Mouse (Mus musculus) ES-E14 (cell line): ENCODE measurements at regions not wholly inside any gene's neighbourhood (a gene's known extent, or its start where the extent isn't known, plus 50 kb on each side); places are given as distances from the start of the nearest gene placed in this dataset.

ENCODE experiments used
- DNase-seq: peaks from one replicate; pipeline ENCODE4 v3.0.0-alpha.2; 2013; ENCODE audit warnings: low read depth, low spot score
- H3K27ac ChIP-seq: 2 replicates; pipeline ENCODE4 v1.5.1; 2012; ENCODE audit warnings: low read depth, mild to moderate bottlenecking, low read length, moderate library complexity, mixed read lengths; ENCODE audit not compliant: poor library complexity, insufficient read depth, severe bottlenecking
- H3K36me3 ChIP-seq: 2 replicates; pipeline ENCODE4 v1.6.1; 2012; ENCODE audit warnings: mild to moderate bottlenecking, low read length, moderate library complexity, mixed read lengths; ENCODE audit not compliant: control insufficient read depth, poor library complexity, insufficient read depth, severe bottlenecking
- H3K4me1 ChIP-seq, 2 experiments: fragments of 150-350 bp in 1 of 2; sonication (generic) in 1 of 2; 2 replicates each; pipeline ENCODE4 v1.6.1; 2012; ENCODE audit warnings: low read length in 2 of 2, mild to moderate bottlenecking in 1 of 2, mixed read lengths in 1 of 2; ENCODE audit not compliant: control insufficient read depth in 2 of 2, insufficient read depth in 2 of 2, poor library complexity in 1 of 2
- H3K4me3 ChIP-seq, 2 experiments: fragments of 150-350 bp in 1 of 2; sonication (generic) in 1 of 2; 2 replicates each; pipeline ENCODE4 v1.5.1; 2012; ENCODE audit warnings: low read length in 2 of 2, low read depth in 1 of 2, mild to moderate bottlenecking in 1 of 2, mixed read lengths in 1 of 2; ENCODE audit not compliant: insufficient read depth in 1 of 2, poor library complexity in 1 of 2, severe bottlenecking in 1 of 2
- H3K9ac ChIP-seq: 2 replicates; pipeline ENCODE4 v1.6.1; 2012; ENCODE audit warnings: low read depth, mild to moderate bottlenecking, low read length, mixed read lengths; ENCODE audit not compliant: poor library complexity, insufficient read depth, severe bottlenecking
- H3K9me3 ChIP-seq: fragments of 150-350 bp; sonication (generic); 2 replicates; pipeline ENCODE4 v1.6.1; 2012; ENCODE audit warnings: low read depth, mild to moderate bottlenecking, low read length; ENCODE audit not compliant: control insufficient read depth, insufficient read depth
- CHD2 ChIP-seq: IDR thresholded peaks from 2 replicates; pipeline ENCODE4 v1.6.1; 2014; ENCODE audit warnings: mild to moderate bottlenecking, low read depth, low read length, inconsistent platforms
- HCFC1 ChIP-seq: IDR thresholded peaks from 2 replicates; pipeline ENCODE4 v1.6.1; 2012; ENCODE audit warnings: low read length, inconsistent platforms, borderline replicate concordance; ENCODE audit not compliant: insufficient read depth
- MAFK ChIP-seq: IDR thresholded peaks from 2 replicates; pipeline ENCODE4 v1.6.1; 2014; ENCODE audit warnings: mild to moderate bottlenecking, low read depth, low read length, inconsistent platforms; ENCODE audit not compliant: insufficient read depth
- ZC3H11A ChIP-seq: IDR thresholded peaks from 2 replicates; pipeline ENCODE4 v1.6.1; 2012; ENCODE audit warnings: low read depth, mild to moderate bottlenecking, inconsistent platforms, low read length, borderline replicate concordance
- ZNF384 ChIP-seq: IDR thresholded peaks from 2 replicates; pipeline ENCODE4 v1.6.1; 2012; ENCODE audit warnings: low read depth, low read length, inconsistent platforms
- in situ Hi-C, 2 experiments: fragments of 600-800 bp; cut with MboI; formaldehyde crosslinking; loops; one replicate each; pipeline ENCODE4 v1.15.1; 2025; ENCODE audit warnings: low sequenced_read_pairs in 2 of 2, inconsistent platforms in 1 of 2; ENCODE audit not compliant: unreplicated experiment in 2 of 2

DNA sequence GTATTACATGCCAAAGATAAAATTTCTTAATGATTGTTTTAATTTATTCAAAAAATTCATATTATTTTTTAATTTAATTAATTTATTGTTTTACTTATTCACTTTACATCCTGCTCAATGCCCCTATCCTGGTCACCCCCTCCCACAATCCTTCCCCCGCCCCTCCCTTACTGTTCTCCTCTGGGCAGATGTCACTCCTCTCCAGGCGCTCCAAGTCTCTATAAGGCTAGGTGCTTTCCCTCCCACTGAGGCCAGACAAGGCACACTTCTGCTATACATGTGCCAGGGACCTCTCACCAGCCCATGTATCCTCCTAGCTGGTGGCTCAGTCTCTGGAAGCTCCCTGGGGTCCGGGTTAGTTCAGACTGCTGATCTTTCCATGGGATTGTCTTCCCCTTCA, 458.0 kb upstream of the Robo1 start:
- in situ Hi-C loops: no loop called here
- Histone ChIP-seq H3K4me3 (no peak overlapping the region), H3K36me3 (no peaks in the 10 kb centered on the region), H3K9ac (no peak overlapping the region), H3K27ac (no peak overlapping the region), H3K9me3 (no peaks in the 10 kb centered on the region), H3K4me1 (no peaks in the 10 kb centered on the region)
- no peak for TF ChIP-seq HCFC1
- no peak for TF ChIP-seq CHD2
- no peak for TF ChIP-seq ZNF384
- TF ChIP-seq MAFK: no peak
- no peak for TF ChIP-seq ZC3H11A
- DNase-seq: no peak

DNA sequence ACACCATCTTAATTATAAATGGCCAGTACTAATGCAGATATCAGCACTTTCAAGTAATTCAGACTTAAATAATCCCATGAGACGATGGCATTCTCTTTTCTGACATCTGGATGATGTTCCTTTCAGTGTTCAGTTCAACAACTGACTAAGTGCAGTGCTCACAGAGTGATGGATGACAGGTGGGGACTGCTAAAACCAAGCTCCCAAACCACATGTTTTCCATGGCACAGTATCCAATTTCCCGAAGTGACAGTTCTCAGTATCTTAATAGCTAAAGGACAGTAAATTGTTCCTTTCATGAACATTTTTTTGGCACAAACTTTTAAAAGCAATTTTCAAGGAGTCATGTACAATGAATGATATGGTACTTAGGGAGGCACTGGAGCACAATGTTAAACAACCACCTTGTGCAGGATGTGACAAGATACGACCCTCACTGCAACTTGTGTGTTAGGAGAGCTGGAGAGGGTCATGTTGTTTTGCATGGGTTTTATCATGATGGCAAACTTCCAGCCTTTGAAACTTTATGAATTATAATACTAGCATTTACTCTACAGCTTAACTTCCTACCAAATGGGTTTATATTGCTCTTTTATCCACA, 456.4 kb upstream of the Robo1 start:
- no peak overlapping the region for H3K4me3 ChIP-seq
- H3K9me3 ChIP-seq: no peaks in the 10 kb centered on the region
- DNase-seq: no peak
- in situ Hi-C loops: no loop called here
- H3K27ac ChIP-seq: no peak overlapping the region
- no peaks in the 10 kb centered on the region for H3K36me3 ChIP-seq
- H3K4me1 ChIP-seq: no peaks in the 10 kb centered on the region
- TF ChIP-seq ZNF384: no peak
- TF ChIP-seq MAFK: no peak
- TF ChIP-seq CHD2: no peak
- TF ChIP-seq ZC3H11A: no peak
- TF ChIP-seq HCFC1: no peak
- no peak overlapping the region for H3K9ac ChIP-seq

- H3K27ac ChIP-seq: no peak overlapping the region
- H3K4me1 ChIP-seq: no peaks in the 10 kb centered on the region; a peak in 1 of 4 replicates
- TF ChIP-seq ZC3H11A (no peak), ZNF384 (no peak), HCFC1 (no peak), MAFK (no peak), CHD2 (no peak)
- H3K4me3 ChIP-seq: no peak overlapping the region
- in situ Hi-C loops: no loop called here
- no peak overlapping the region for H3K9ac ChIP-seq
- no peaks in the 10 kb centered on the region for H3K36me3 ChIP-seq
- no peaks in the 10 kb centered on the region for H3K9me3 ChIP-seq
- DNase-seq: peak; percentile 3
Measured at GRCm38 (mm10) chr16:71857877-71858276, 450.2 kb upstream of the Robo1 start.

GRCm38 (mm10) chr16:71860205-71860604, 447.9 kb upstream of the Robo1 start:
- DNase-seq: no peak

More at GRCm38 (mm10) chr16:71860205-71860604, 447.9 kb upstream of the Robo1 start:
- Histone ChIP-seq H3K9ac (no peak overlapping the region), H3K36me3 (no peaks in the 10 kb centered on the region), H3K4me3 (no peak overlapping the region), H3K4me1 (no peaks in the 10 kb centered on the region; a peak in 1 of 4 replicates), H3K9me3 (no peaks in the 10 kb centered on the region), H3K27ac (no peak overlapping the region)
- in situ Hi-C loops: no loop called here
- no peak for TF ChIP-seq HCFC1
- TF ChIP-seq MAFK: no peak
- TF ChIP-seq CHD2: no peak
- no peak for TF ChIP-seq ZNF384
- no peak for TF ChIP-seq ZC3H11A
